Mouse (Mus musculus) olfactory bulb, adult 2 months (tissue): ENCODE results near the gene S1pr2.

Experiments used
- CTCF ChIP-seq: fragments of 200-500 bp; IDR thresholded peaks from 2 replicates; pipeline ENCODE4 v1.5.1; 2012; ENCODE audit warnings: low read depth, mild to moderate bottlenecking, low read length, moderate library complexity; ENCODE audit not compliant: insufficient read depth
- POLR2A ChIP-seq: fragments of 200-500 bp; IDR thresholded peaks from 2 replicates; pipeline ENCODE4 v1.6.1; 2012; ENCODE audit warnings: mild to moderate bottlenecking, low read depth, low read length, moderate library complexity; ENCODE audit not compliant: insufficient read depth

DNA sequence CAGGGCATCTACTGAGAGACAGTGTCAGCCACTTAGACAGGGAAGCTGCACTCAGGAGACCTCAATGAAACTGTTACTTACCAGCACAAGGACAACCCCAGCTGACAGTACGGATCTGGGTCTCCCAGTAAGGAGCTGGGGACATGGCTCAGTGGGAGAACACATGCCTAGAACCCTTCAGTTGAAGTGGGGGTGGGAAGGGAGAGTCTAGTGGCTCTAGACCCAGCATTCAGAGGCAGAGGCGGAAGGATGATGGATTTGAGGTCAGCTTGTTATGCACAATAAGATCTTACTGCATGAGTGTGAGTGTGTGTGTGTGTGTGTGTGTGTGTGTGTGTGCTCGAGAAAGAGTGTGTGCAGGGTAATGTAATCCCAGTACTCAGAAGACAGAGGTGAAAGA is 5.6 kb upstream of the S1pr2 start:
- no peak for TF ChIP-seq CTCF
- TF ChIP-seq POLR2A, result no peak
